Mouse (Mus musculus) liver, embryonic 14.5 days (tissue): ENCODE data around the gene Ccl9.

Experiments used
- CTCF ChIP-seq: IDR thresholded peaks from 2 replicates; pipeline ENCODE4 v1.5.1; 2016; ENCODE audit warnings: antibody characterized with exemption, low read depth, control low read depth
- EP300 ChIP-seq: IDR thresholded peaks from 2 replicates; pipeline ENCODE4 v1.6.1; 2016; ENCODE audit warnings: antibody characterized with exemption, low read depth

DNA sequence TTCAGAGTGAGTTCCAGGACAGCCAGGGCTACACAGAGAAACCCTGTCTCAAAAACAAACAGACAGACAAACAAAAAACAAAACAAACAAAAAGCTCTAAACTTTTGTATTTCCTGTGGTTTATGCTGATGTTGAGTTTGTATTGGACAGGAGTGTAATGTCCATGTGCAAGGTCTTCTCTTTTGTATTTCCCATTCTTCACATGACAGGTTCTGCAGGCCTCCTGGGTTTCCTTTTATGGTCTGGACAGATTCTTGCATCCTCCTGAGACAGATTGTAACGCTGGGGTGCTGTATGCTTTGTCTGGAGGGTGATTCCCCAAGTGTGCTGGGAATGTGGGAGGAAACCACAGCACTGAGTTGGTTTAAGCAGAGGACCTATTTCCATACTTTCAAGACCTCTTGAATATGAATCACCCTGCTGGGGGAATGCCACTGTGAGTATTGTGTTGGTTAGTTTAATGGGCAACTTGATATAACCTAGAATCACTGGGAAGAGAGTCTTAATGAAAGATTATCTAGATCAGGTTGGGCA lies 2.3 kb upstream of the Ccl9 start:
- TF ChIP-seq EP300 (no peak), CTCF (no peak)
